Mouse (Mus musculus): ENCODE measurements around the gene Ube4b.
"Not testable (repeated sequence)": the region's sequence is repeated elsewhere in the genome, so short reads cannot be mapped to it uniquely, and the experiment has no call there.

Gene Ube4b

DNA sequence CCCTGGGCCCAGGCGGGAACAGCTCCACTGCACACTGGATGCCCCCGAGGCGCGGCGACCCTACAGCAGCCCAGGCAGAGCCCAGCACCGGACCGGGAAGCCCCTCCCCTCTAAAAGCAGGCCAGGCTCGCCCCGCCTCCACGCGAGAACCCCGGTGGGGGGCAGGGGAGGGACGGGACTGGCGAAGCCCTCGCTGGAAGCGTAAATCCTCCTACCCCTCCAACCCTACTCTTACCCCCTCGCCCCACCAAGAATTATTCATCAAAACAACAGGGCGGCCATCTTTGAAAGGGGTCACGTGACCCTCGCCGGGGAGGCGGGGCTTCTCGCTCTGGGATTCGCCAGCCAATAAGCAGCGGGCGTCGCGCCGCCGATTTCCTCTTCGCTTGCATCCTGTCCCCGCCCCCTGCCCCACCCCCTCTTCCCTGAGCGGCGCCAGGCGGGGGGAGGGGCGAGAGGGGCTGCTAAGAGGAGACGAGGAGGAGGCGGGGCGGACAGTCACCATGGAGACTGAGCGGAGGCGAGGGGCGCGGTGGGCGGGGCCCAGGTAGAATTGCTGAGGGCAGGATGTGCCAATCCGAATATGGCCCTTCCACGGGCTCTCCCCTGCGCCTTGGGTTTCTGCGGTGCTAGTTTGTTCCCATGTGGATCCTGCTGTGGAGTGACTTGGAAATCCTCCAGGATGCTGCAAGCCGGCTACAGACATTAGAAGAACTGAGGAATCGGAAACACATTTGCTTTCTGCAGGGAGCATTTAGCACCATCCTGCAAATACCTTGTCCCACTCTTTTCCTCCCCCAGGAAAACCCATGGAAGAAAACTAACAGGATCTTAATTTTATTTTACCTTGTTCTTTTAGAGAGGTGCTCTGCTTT, at the start of gene Ube4b:
Ube4b (minus strand) TSS at position 425 of the 875 bp plus-strand sequence.
- peak; percentile 95 for DNase-seq (ENCODE audit: low spot score)

DNA sequence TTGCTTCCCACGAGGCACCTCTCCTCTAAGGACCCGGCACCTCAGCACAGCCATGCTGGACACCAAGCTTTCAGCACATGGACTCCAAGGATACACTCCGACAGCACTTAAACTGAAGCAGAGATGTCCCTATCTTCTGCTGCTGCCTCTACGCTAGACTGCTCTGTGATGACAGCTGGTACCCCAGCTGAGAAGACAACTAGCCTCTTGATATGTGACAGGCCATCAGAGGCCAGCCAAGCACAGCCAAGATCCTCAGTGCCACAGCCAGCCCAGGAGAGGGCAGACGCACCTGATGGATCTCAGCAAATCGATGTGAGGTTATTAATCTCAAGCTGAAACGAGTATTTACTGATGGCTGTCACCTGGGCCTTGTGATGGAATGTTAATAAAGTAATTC, 48.5 kb upstream of the Ube4b start:
- DNase-seq (ENCODE audit: low spot score), result no peak

DNA sequence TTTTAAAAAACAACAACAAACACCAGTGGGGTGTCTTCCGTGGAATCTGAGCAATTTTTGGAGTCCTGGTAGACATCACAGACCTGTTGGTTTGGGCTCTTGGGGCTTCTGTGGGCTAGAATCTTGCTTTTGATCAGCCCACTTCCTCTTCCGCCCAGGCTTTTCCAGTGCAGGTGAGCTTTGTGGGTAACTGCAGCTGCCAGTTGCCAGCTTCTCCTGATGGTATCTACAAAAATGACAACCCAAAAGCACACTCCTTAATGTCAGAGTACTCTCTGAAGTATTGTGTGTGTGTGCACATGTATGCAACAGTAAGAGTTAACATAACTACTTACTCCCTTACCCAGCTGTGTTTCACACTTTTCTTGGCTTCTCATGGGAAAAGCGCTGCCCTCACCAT, 43.0 kb upstream of the Ube4b start:
- no peak for DNase-seq (ENCODE audit: low spot score)

DNA sequence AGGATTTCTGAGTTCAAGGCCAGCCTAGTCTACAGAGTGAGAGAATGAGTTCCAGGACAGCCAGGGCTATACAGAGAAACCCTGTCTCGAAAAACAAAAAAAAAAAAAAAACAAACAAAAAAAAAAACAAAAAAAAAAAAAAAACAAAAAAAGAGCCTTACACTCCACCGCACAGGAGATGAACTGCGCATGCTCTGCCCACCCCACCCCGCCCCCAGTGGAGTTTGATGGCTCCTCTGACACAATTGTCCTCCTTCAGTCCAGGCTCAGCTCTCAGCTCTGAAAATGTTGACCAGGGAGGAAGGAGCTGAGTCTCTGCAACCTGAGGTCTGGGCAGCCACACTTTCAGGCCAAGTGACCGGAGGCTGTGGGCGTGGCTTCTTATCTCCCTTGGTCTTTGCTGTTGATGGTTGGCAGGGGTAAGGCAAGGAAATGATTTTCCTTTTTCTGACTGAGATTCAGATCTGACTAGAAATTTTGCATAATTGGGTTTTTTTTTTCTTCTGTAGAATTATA, 36.9 kb upstream of the Ube4b start:
- no peak for DNase-seq (ENCODE audit: low spot score)

DNA sequence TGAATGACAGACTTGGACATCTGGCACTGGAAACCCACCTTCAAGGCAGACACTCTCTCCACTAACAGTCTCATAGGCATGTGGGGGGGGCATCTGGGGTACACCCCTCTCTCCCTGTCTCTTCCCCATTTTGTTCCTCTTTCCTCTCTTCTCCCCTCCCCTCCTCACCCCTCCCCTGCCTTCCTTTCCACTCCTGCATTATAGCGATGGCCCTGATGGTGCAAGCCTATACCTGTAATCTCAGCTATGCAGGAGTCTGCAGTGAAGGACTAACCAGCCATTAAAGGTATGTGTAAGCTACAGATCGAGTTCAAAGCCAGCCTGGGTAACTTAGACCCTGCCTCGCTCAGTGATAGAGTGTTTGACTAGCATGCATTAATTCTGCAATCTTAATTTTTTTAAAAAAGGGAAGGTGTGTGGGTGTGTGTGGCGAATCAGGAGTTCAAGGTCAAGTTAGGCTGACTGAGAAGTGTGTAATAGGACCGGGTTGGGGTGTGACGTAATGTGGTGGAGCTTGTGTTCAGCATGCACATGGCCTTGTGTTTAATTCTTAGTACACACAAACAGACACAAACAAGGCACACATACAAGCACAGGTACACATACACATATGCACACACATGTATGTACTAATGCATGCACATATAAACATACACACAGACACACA, 35.9 kb upstream of the Ube4b start:
- no peak for DNase-seq (ENCODE audit: low spot score)

DNA sequence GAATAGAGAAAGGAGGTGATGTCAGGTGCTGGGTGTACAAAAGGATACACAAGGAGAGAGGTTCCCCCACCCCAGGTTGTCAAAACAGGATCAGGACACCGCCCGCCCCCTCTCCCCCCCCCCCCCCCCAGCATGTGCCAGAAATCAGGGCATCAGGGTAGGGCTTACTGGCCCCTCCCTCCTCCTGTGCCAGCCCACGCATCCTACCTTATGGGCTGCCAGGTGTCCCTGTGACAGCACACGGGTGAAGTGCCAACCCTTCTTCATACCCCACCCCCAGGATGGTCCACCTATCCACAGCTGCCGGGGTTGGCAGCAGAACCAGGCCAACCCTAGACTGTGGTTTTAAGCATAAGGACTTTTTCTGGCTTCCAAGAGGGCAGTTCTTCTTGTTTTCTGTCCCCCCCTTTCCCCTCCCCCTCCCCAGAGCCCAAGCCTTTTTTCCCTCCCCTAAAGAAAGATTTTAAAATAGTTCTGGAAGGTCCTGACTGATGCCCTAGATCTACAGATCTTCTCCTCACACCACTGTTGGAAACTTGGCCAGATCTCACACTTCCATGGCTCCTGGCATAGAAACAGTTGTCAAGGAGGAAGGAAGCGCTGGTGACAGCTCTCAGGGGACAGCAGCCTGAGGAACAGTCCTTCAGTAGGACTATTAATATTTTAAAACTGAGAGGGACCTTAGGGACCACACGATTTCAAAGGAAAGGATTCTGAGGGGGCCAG, 35.2 kb upstream of the Ube4b start:
- DNase-seq (ENCODE audit: low spot score), result no peak

DNA sequence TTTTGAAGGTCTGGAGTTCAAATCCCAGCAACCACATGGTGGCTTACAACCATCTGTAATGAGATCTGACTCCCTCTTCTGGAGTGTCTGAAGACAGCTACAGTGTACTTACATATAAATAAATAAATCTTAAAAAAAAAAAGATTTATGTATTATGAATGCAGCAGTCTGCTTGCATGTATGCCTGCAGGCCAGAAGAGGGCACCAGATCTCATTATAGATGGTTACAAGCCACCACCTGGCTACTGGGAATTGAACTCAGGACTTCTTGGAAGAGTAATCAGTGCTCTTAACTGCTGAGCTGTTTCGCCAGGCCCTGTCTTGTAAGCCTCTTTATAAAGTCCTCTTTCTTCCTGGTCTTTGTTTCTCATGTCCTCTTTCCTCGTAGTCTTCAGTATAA, 33.9 kb upstream of the Ube4b start:
- not testable (repeated sequence) for DNase-seq (ENCODE audit: low spot score)

DNA sequence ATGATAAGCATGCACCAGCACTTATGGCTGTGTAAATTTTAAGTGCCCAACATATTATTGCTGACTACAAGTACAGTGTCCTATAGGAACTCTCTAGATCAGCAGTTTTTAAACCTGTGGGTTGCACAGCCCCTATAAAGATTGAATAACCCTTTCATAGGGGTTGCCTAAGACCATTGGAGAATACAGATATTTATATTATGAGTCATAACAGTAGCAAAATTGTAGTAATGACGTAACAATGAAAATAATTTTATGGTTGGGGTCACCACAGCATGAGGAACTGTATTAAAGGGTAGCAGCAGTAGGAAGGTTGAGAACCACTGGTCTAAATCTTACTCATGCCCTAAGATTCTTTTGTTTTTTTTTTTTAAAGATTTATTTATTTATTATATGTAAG, 32.9 kb upstream of the Ube4b start:
- no peak for DNase-seq (ENCODE audit: low spot score)

DNA sequence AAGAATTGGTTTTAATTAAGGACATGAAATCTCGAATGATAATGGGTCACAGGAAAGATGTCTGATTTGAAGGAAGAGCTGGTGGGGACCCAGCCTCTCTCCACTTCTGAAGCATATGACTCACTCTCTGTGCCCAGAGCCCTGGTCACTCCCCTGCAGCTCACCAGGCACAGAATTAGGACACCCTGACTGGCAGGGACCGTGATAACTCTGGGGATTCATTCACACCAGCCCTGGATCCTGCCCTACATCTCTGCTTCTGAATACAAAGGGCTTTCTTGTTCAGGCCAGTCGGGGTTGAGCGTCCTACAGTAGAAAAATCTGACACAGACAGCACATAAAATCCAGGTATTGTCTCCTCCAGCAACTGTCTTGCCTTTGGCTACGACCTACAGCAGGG, 32.0 kb upstream of the Ube4b start:
- no peak for DNase-seq (ENCODE audit: low spot score)

DNA sequence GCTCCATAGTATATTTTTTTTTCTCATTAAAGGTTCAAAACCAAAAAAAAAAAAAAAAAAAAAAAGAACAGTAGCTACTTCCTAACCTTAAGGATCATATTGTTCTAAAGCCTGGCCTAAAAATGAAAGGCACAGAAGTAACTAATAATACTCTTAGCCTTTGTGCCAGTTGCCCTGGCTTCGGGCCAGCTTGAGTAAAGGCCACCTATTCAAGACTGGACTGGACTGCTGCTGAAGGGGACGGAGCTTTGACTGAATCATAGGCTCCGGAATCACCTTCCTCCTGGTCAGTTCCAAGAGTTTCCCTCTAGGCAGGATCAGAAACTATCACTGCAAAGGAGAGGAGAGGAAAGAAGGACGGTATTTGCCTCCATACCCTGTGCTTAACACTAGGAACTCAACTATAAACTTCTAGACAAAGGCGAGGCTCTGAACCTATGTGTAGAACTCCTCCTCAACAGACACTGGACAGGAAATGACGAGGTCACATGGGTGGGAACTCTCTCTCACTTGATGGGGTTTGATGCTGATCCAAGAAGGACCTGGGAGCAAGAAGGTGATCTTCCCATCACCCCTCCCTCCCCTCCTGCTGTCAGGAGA, 31.4 kb upstream of the Ube4b start:
- no peak for DNase-seq (ENCODE audit: low spot score)

DNA sequence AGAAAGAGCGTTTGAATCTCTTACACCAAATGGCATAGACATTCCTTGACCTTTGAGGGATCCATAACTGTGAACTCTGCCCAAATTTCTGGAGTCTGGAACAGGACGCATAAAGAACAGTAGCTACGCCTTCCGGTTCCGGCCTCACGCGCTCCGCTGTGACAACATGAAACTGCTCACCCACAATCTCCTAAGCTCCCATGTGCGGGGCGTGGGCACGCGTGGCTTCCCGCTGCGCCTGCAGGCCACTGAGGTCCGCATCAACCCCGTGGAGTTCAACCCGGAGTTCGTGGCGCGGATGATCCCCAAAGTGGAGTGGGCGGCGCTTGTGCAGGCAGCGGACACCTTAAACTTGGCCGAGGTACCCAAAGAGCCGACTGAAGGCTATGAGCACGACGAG, 30.6 kb upstream of the Ube4b start:
- DNase-seq (ENCODE audit: low spot score), result not testable (repeated sequence)

DNA sequence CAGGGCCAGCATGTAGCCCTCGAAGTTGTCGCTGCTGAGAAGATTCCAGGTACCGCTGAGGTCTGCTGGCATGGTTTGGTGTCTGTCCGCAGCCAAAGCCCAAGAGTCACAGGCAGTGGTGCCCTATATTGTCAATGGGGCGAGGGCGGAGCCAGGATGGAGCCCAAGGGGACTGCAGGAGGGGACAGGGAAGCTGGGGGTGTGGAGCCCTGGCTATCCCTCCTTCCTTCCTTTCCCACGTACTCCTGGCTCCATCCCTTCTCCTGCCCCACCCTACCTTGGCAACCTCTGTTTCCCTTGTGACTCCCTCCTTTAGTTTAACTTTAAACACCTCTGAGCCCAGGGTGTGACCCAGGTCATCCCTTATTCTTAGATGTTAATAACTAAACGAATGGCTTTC, 28.3 kb upstream of the Ube4b start, which contains the start of gene Rbp7:
Rbp7 (minus strand) TSS at position 100 of the 400 bp plus-strand sequence.
- no peak for DNase-seq (ENCODE audit: low spot score)

DNA sequence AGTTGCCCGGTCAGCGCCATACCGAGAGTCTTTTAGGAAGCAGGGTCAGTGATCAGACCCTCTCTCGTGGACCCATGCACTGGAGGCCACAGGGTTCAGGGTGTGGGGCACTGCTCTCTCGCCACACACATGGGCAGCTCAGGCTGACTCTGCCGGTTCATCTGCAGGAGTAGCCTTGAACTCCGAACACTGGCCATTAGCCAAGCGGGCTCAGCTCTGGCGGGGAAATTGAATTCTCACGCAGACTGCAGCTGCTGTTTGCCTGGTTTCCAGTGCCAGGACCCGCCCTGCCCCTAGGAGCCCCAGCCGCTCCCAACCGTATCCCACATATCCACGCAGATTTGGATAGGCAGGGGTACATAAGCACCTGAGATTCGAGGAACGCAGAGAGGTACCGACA, 27.7 kb upstream of the Ube4b start:
- DNase-seq (ENCODE audit: low spot score), result no peak

DNA sequence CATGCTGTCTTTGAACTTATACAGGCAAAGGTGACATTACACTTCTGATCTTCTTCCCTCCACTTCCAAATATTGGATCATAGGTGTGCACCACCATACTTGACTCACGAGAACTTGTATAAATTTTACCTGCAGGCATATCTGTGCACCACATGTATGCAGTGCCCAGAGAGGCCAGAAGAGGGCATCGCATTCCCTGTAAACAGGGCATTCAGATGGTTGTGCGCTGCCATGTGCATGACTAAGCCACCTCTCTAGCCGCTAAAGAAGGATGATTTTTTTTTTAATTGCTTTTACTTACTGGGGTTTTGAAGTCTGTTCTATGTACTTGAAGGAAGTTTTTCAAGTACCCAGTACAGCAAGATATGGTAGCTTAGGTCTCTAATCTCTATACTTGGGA, 27.1 kb upstream of the Ube4b start:
- DNase-seq (ENCODE audit: low spot score), result no peak

DNA sequence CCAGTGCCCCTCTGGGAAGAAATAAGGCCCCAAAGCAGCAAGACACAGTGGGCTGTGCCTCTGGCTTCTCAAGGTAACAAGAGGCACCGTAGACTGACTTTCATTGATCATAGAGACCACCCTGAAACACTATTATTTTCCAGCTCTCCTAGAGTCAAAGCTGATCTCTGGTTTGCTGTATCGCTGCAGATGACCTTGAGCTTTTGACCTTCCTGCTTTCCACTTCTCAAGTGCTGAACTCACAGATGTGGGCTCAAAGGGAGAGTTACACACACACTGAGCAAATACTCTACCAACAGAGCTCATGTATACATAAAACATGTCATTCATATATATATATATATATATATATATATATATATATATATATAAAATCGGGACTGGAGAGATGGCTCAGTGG, 24.1 kb upstream of the Ube4b start:
- no peak for DNase-seq (ENCODE audit: low spot score)

DNA sequence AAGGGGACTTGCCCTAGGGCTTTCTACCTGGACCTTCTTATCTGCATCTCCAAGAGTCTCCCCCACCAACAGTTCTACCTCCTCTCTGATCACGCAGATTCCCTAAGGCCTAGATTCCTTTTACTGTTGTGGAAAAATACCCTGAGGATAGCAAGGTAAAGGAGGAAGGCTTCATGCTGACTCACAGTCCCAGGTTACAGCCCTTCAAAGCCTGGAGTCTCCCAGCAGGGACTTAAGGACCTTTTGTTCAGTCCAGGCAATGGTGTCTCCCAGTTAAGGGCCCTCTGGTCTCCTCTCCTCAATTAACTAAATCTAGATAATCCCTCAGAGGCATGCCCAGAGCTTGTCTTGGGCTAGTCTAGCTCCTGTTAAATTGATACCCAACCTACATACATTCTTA, 19.8 kb upstream of the Ube4b start:
- DNase-seq (ENCODE audit: low spot score), result no peak

DNA sequence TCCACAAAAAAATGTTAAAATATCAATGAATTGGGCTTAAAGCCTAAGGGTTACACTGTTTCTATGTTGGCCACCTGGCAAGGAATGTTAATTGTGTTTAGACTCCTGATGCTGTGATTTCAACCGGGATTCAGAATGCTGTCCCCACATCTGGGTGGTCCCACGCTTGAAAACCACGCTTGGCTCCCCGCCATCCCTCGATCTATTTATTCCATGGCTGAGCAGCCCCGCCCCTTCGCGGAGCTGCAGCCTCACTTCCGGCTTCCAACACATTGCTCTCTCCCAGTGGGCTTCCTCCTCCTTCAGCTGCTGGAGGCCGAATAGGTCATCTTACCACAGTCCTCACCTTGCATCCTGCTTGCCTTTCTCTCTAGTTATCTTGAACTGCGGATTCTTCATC, 19.3 kb upstream of the Ube4b start:
- no peak for DNase-seq (ENCODE audit: low spot score)

DNA sequence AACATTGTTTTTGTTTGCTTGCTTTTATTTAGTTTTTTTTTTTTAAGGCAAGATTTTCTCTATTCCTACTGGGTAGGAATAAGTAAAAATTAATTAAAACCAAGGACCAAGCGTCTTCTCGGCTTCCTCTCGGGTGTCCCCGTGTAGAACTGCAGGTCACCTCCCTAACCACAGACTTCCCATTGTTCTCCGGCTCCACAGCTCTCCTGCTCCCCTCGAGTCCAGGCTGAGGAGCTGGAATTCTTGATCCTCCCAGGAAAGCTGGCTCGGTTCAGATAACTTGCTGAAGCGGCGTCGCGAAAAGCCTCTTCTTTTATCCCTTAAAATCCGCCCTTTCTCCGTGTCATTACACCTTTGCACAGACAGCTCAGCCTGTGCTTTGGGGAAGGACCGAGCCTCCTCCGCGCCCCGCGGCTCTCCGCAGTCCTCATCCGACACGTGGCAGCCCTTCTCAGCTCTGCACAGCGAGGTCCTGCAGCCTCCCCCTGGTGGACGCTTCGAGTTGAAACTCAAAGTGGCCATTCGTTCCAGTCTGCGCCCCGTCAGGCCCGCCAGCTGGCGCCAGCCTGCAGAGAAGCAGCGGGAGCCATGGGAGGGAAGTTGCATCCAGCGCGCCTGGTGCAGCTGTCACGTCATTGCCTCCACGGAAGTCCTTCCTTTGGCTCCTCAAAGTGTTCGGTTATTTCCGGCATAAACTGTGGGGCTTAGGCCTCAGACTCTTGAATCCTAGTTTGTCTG, 18.6 kb upstream of the Ube4b start:
- DNase-seq (ENCODE audit: low spot score), result peak; percentile 88

DNA sequence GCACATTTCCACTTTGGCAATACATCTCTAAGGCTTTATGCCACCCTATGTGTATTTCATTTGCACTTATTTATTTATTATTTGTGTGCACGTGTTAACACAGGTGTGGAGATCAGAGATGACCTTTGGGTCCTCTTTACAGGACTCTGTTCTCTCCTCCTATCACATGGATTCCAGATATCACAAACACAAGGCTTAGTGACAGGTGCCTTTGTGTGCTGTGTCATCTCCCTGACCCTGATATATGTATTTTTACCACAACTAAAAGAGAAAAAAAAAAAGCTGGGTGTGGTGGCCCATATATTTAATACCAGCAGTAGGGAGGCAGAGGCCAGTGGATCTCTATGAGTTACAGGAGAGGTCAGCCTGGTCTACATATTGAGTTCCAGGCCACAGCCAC, 17.9 kb upstream of the Ube4b start:
- no peak for DNase-seq (ENCODE audit: low spot score)

DNA sequence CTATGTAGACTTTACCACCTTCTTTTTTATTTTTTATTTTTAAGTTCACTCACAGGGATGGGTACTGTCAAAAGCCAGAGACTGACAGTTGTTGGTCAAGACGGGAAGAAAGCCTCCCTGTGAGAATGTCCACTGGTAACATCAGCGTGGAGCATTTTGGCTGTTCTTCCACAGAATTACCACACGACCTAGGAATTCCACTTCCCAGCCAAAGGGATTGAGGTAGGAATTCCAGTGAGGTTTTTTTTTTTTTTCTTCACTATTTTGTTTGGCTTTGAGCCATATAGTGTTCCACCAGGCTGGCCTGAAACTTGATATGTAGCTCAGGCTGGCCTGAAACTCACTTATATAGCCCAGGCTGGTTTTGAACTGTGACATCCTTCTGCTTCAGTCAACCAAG, 15.9 kb upstream of the Ube4b start:
- no peak for DNase-seq (ENCODE audit: low spot score)

DNA sequence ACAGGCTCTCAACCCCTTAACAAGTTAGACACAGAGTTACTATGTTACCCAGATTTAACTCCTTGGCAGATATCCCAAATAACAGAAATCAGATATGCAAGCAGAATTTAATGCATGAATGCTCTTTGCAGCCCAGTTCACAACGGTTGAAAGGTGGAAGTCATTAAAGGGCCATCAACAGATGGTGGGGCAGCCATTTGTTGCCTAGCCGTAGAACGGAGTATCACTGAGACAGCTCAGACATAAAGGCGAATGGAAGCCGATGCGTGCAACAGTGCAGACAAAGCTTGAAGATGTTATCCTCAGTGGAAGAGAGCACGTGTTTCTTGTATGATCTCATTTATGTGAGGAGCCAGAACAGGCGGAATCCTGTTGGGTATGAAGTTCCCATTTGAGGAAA, 14.0 kb upstream of the Ube4b start:
- DNase-seq (ENCODE audit: low spot score), result no peak

DNA sequence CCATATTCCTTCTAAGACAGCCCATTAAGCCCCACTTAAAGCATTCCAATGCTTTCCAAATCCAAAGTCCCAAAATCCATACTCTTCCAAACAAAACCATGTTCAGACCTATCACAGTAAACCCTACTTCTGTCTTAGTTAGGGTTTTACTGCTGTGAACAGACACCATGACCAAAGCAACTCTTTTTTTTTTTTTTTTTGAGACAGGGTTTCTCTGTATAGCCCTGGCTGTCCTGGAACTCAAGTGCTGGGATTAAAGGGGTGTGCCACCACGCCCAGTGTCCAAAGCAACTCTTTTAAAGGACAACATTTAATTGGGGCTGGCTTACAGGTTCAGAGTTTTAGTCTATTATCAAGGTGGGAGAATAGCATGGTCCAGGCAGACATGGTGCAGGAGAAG, 5.3 kb upstream of the Ube4b start:
- not testable (repeated sequence) for DNase-seq (ENCODE audit: low spot score)
